Mouse (Mus musculus): ENCODE measurements around the gene Acsl6. TPM values are rescaled to one million over a fixed set of nuclear protein-coding genes. Genes with fewer than 3 reads are reported as not detected.
"Not testable (repeated sequence)": the region's sequence is repeated elsewhere in the genome, so short reads cannot be mapped to it uniquely, and the experiment has no call there.

Gene Acsl6
- polyA plus RNA-seq, 1 experiment from 2014 or later: 2.6 TPM

DNA sequence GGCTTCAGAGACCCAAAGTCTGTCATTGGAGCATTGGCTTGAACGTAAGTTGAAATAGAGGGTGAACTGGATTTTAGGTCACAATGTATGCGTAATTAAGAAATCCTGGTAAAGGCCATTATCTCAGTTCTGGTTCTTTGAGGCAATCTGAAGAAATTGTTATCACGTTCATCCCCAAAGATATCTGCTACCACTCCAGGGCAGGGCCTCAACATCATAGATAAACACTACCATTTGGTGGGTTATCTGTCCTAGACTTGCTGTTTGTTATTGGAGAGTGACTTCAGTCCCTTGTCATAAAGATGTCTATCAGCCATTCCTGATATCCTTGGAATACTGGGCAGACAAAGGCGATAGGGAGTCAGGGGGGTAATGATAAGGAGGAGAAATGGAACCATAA is 7.6 kb upstream of the Acsl6 start:
- Histone ChIP-seq H3K4me1 (replicated peaks) (no peaks in the 10 kb centered on the region), H3K4me3 (replicated peaks) (no peak overlapping the region), H3K9ac (no peak overlapping the region), H3K9me3 (no peaks in the 10 kb centered on the region; the same call in 1 of the 2 replicates), H3K27me3 (replicated peaks) (no peaks in the 10 kb centered on the region), H3K27ac (no peak overlapping the region), H3K36me3 (no peaks in the 10 kb centered on the region), H3K4me2 (replicated peaks) (no peak overlapping the region)
- WGBS: 75% methylated on average over 4 of the region's 4 CpGs
- ATAC-seq: no peak

DNA sequence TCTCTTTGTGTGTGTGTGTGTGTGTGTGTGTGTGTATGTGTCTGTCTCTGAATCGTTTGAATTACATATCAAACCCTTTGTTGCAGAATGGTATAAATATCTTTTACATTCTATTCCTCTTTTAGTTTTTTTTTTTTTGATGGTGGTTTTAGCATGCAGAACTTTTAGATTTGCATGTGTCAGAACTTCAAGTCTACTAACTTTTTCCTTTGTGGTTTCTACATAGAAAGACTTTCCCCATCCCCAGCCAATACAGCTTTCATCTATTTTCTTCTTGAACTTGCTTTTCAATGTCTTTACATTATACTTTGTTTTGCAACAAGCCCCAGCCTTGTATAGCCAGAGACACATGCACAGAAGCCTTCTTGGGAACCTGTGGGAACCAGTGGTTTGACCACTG is 6.9 kb upstream of the Acsl6 start:
- Histone ChIP-seq H3K27ac (no peak overlapping the region), H3K9me3 (no peaks in the 10 kb centered on the region; the same call in 1 of the 2 replicates), H3K4me3 (replicated peaks) (no peak overlapping the region), H3K4me1 (replicated peaks) (no peaks in the 10 kb centered on the region), H3K27me3 (replicated peaks) (no peaks in the 10 kb centered on the region), H3K9ac (no peak overlapping the region), H3K36me3 (no peaks in the 10 kb centered on the region), H3K4me2 (replicated peaks) (no peak overlapping the region)
- 100% methylated on average over 1 of the region's 1 CpGs for WGBS
- ATAC-seq: no peak

DNA sequence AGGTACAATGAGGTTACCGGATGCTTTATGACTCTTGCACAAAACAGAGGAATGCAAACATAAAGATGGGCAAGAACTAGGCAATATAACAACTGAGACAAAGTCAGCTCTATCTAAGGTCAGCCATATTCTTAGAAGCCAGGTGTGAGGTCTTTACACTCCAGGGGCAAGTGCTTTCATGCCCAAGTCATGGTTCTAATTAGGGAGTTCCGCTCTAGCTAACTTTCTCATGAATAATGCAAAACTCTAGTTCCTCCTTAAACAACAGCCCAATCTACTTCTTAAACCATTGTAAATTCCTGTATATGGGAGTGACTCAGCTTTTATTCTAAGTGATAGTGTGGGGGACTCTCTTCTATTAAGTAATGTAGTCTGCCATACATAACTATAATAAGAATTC is 6.1 kb upstream of the Acsl6 start:
- not testable (repeated sequence) for H3K9me3 ChIP-seq; H3K4me1 ChIP-seq (replicated peaks); H3K4me3 ChIP-seq (replicated peaks); ATAC-seq; H3K27me3 ChIP-seq (replicated peaks); H3K27ac ChIP-seq; H3K36me3 ChIP-seq; H3K9ac ChIP-seq; H3K4me2 ChIP-seq (replicated peaks)
- 93% methylated on average over 2 of the region's 2 CpGs for WGBS

DNA sequence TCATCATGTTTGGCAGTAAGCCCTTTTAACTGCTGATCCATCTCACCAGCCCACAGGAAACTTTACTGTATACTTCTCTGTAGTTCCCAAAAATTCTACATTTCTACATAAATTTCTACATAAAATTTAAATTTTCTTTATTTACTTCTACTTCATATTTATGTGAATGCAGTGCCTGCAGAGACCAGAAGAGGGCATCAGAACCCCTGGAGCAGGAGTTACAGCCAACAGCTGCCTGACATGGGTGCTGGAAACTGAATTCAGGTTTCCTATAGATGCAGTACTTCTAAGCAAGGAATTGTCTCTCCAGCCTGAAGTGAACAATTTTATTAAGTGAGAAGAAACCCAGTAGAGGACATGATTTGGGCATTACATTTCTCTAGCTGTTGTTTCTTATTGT is 4.8 kb upstream of the Acsl6 start:
- Histone ChIP-seq H3K9ac (no peak overlapping the region), H3K27me3 (replicated peaks) (no peaks in the 10 kb centered on the region), H3K4me3 (replicated peaks) (no peak overlapping the region), H3K9me3 (no peaks in the 10 kb centered on the region; the same call in 1 of the 2 replicates), H3K4me1 (replicated peaks) (no peaks in the 10 kb centered on the region; the same call in 1 of the 2 replicates), H3K27ac (no peak overlapping the region), H3K4me2 (replicated peaks) (no peak overlapping the region), H3K36me3 (no peaks in the 10 kb centered on the region)
- ATAC-seq: no peak

DNA sequence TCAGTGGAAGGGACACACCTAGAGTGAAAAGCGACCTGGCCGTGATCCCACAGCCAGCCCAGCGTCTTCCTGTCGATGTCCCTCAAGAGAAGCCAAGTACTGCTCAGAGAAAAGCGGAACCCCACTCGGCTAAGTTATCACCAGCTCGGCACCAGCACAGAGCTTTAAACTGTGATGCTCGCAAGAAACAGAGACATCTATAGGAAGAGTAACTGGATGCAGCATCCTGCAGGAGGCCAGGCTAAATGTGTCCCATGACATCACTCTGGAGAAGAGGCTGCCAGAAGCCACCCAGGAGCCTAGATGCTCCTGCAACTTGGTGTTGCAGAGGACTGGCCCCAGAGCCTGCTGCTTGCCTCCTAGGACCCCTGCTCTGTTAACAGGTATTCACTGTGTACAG is 1.6 kb upstream of the Acsl6 start:
- Histone ChIP-seq H3K9me3 (no peaks in the 10 kb centered on the region; the same call in 1 of the 2 replicates), H3K9ac (no peak overlapping the region), H3K36me3 (no peaks in the 10 kb centered on the region), H3K27me3 (replicated peaks) (peaks cover 8% of the 10 kb centered on the region; the same call in 1 of the 2 replicates), H3K27ac (no peak overlapping the region), H3K4me2 (replicated peaks) (no peak overlapping the region), H3K4me1 (replicated peaks) (peaks cover 4% of the 10 kb centered on the region), H3K4me3 (replicated peaks) (no peak overlapping the region)
- ATAC-seq: no peak
- 86% methylated on average over 8 of the region's 8 CpGs for WGBS

DNA sequence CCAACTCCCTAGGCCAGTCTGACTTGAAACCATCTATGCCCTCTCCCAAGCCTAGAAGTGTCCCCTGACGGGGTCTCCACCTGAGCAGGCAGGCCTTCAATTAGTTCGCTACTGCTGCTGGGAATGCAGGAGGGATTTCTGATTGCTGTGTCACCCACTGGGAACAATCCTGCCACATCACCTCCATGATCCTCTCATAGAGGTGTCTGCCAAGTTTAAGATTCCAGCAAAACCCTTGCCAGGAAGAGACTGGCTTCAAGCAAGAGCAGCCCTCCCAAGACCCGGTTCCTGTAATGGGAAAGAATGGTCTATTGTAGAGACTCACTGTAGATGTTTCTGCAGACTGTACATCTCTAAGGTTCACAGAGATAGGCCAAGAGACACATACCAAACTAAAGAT is 992 bp upstream of the Acsl6 start:
- 91% methylated on average over 3 of the region's 3 CpGs for WGBS
- no peak overlapping the region for H3K4me2 ChIP-seq (replicated peaks)
- H3K27ac ChIP-seq: no peak overlapping the region
- no peaks in the 10 kb centered on the region; the same call in 1 of the 2 replicates for H3K9me3 ChIP-seq
- no peak for ATAC-seq
- peaks cover 8% of the 10 kb centered on the region; the same call in 1 of the 2 replicates for H3K27me3 ChIP-seq (replicated peaks)
- H3K36me3 ChIP-seq: no peaks in the 10 kb centered on the region
- H3K9ac ChIP-seq: no peak overlapping the region
- H3K4me1 ChIP-seq (replicated peaks): peaks cover 4% of the 10 kb centered on the region
- H3K4me3 ChIP-seq (replicated peaks): no peak overlapping the region

DNA sequence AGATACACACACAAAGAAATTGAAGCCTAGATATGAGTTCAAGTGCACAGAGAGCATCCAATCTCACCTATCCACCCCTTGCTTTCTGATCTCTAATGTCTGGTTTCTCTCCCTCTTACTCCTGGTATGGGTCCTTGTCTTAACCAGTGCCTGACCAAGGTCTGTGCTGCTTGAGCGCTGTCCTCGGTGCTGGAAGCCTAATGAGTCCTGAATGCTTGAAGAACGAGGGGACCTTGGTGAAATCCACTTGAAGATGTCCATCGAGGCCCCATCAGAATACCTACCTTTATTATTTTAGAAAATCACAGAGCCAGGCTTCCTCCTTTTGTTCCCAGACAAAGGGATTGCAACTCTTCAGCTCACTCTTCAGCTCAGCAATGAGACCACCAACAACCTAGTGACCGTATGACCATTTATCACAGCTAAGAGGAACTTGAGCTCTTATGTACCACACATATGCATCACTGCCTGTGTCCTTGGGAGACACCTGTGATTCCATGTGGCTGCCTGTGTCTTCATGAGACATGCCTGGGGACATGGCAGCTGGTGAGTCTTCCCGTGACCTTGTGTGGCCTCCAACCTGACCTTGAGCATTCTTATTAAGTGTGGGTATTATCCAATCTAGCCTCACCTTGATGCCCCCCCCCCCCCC is 396 bp upstream of the Acsl6 start:
- Histone ChIP-seq H3K27me3 (replicated peaks) (peaks cover 8% of the 10 kb centered on the region; the same call in 1 of the 2 replicates), H3K9ac (no peak overlapping the region), H3K9me3 (no peaks in the 10 kb centered on the region; the same call in 1 of the 2 replicates), H3K4me1 (replicated peaks) (peaks cover 4% of the 10 kb centered on the region), H3K4me3 (replicated peaks) (no peak overlapping the region), H3K4me2 (replicated peaks) (no peak overlapping the region; the same call in 1 of the 2 replicates), H3K27ac (no peak overlapping the region), H3K36me3 (no peaks in the 10 kb centered on the region)
- WGBS: 23% methylated on average over 6 of the region's 6 CpGs
- ATAC-seq: no peak

DNA sequence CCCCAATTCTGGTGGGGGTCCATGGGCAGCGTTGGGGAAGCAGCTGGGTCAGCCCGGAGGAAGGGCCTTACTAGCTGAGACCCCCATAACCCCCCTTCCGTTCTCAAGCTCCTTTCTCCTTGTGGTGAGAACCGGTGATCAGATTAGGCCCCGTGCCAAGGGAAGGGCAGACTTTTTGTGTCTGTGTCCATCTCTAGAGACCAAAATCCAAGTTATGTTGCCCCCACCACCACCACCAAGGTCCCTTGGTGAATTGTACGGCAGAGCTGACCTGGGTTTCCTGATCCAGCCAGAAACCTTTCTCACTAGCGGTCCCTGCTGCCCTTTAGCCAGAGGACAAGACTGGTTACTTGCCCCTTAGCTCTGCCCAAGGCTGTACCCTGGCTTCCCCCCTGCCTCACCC is 874 bp downstream of the Acsl6 start:
- 8% methylated on average over 7 of the region's 7 CpGs for WGBS
- Histone ChIP-seq H3K9me3 (no peaks in the 10 kb centered on the region), H3K4me2 (replicated peaks) (peak overlapping the region; percentile 93), H3K27ac (no peak overlapping the region), H3K36me3 (no peaks in the 10 kb centered on the region), H3K4me3 (replicated peaks) (peak overlapping the region; percentile 50), H3K27me3 (replicated peaks) (peaks cover 8% of the 10 kb centered on the region; the same call in 1 of the 2 replicates), H3K9ac (peak overlapping the region; percentile 34), H3K4me1 (replicated peaks) (peaks cover 4% of the 10 kb centered on the region)
- ATAC-seq: no peak

DNA sequence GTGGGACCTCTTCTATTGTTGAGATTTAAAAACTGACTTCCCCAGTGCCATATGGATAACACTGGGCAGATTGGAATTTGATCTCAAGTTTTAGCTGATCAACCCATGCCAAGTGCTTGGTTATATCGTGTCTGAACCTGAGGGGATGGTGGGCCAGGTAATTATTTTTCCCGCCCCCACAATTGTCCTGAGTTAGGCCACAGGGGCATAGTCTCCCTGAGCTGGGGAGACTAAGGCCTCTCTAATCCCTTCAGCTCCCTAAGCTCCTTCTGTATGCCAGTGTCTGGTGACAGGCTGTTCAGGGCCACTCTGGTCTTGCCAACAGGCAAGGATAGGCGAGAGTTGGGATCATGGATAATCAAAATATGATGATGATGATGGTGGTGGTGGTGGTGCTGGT is 1.7 kb downstream of the Acsl6 start:
- Histone ChIP-seq H3K9ac (no peak overlapping the region), H3K4me2 (replicated peaks) (no peak overlapping the region), H3K36me3 (no peaks in the 10 kb centered on the region), H3K4me3 (replicated peaks) (no peak overlapping the region), H3K27ac (no peak overlapping the region), H3K9me3 (no peaks in the 10 kb centered on the region), H3K27me3 (replicated peaks) (peaks cover 8% of the 10 kb centered on the region; the same call in 1 of the 2 replicates), H3K4me1 (replicated peaks) (peaks cover 4% of the 10 kb centered on the region)
- 79% methylated on average over 3 of the region's 3 CpGs for WGBS
- no peak for ATAC-seq

DNA sequence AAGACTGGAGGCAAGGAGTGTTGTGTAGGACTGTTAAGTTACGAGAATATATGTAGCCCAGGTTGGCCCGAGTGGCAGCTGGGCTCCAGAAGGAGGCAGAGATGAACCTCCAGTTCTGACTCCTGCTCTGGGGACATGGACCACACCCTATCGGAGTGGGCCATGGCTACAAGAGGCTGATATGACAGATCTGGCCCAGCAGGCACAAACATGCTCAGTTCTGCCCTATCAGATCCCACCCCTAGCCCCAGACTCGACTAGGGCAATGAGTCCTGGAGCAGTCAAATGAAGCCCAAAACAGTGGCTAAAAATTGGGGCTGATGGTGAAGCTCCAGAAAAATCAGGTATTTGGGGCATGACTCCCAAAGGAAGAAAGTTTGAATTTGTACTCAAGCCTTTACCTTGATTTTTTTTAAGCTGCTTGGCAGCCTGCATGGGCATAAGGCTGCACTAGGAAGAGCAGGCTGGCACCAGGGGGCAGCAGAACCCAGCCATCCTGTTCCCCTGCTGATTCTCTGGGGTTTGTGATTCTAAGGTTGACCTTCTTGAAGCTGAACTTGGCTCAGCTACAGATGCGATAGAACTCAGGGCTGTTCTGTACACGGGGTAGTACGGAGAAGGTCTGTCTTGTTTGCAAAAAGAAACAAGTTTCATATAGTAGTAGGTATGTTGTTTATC is 3.7 kb downstream of the Acsl6 start:
- H3K9ac ChIP-seq: no peak overlapping the region
- no peaks in the 10 kb centered on the region for H3K9me3 ChIP-seq
- no peaks in the 10 kb centered on the region for H3K36me3 ChIP-seq
- no peak overlapping the region for H3K4me2 ChIP-seq (replicated peaks)
- WGBS: 74% methylated on average over 7 of the region's 7 CpGs
- H3K27ac ChIP-seq: no peak overlapping the region
- no peak for ATAC-seq
- H3K4me3 ChIP-seq (replicated peaks): no peak overlapping the region
- peaks cover 8% of the 10 kb centered on the region; the same call in 1 of the 2 replicates for H3K27me3 ChIP-seq (replicated peaks)
- peaks cover 4% of the 10 kb centered on the region for H3K4me1 ChIP-seq (replicated peaks)

DNA sequence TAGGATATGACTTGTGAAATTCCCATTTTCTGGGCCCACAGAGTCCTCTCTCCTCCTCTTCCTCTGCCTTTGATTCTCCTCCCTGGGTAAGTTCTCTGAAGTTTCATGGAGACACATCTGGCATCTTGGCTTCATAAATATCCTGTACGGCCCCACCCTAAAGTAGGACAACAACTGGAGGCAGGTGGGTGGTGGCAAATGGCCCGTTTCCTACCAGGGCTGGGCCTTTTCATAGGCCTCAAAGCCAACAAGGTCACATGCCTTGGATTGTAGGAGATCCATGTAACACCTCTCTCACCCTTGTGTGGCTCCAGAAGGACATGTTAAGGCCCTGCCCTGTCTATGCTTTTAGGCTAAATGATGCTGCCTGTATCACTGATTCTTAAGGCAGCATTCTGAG is 7.0 kb downstream of the Acsl6 start:
- 79% methylated on average over 2 of the region's 2 CpGs for whole genome bisulfite sequencing
- H3K27ac ChIP-seq: no peak overlapping the region
- H3K36me3 ChIP-seq: no peaks in the 10 kb centered on the region
- H3K4me1 ChIP-seq (replicated peaks): no peaks in the 10 kb centered on the region
- H3K9me3 ChIP-seq: no peaks in the 10 kb centered on the region
- no peak overlapping the region for H3K4me3 ChIP-seq (replicated peaks)
- ATAC-seq: no peak
- no peaks in the 10 kb centered on the region for H3K27me3 ChIP-seq (replicated peaks)
- no peak overlapping the region for H3K9ac ChIP-seq
- H3K4me2 ChIP-seq (replicated peaks): no peak overlapping the region

DNA sequence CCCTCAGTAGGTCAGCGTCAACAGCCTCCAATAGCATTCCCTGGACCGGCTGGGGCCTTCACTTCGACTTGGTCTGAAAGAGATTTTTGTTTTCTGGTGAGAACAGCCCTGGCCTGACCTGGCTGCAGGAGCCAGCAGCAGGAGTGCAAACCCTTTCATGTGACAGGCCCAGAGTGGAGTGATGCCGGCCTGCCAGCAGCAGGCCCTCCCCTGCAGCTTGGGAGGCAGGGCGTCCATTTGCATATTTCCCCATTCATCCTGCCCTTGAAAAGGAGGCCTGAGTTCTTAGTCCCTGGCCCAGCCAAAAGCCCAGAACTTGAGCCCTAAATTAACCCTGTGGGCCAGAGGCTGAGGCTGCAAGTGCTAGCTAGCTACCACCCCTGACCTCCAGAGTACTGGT is 8.4 kb downstream of the Acsl6 start:
- H3K27me3 ChIP-seq (replicated peaks): no peaks in the 10 kb centered on the region
- no peak overlapping the region for H3K4me3 ChIP-seq (replicated peaks)
- no peak; the same call in 1 of the 2 replicates for ATAC-seq
- WGBS: 25% methylated on average over 5 of the region's 5 CpGs
- H3K27ac ChIP-seq: no peak overlapping the region
- H3K9me3 ChIP-seq: no peaks in the 10 kb centered on the region
- no peak overlapping the region for H3K9ac ChIP-seq
- no peak overlapping the region for H3K4me2 ChIP-seq (replicated peaks)
- no peaks in the 10 kb centered on the region for H3K36me3 ChIP-seq
- no peaks in the 10 kb centered on the region for H3K4me1 ChIP-seq (replicated peaks)

DNA sequence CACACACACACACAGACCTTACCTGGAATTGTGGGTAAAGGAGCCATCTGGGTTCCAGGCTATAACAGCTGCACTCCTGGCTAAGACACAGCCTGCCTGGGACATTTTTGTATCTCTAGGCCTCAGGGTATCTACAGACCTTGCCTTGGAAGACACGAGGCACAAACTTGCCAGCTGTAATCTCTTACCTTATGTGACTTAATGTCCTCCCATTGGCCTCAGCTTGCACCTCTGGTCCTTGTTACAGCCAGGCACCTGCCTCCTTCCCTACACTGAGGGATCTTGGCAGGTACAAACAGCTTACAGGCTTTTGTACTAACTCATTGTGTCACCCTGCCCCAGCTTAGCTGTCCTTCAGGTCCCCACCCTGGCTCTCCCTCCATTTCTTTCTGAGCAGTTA is 9.0 kb downstream of the Acsl6 start:
- no peaks in the 10 kb centered on the region for H3K27me3 ChIP-seq (replicated peaks)
- H3K27ac ChIP-seq: no peak overlapping the region
- 0 out of 2 replicates have a peak, but pooled peaks have one; percentile 17 for ATAC-seq
- H3K9ac ChIP-seq: no peak overlapping the region
- H3K4me3 ChIP-seq (replicated peaks): no peak overlapping the region
- H3K4me1 ChIP-seq (replicated peaks): no peaks in the 10 kb centered on the region
- H3K9me3 ChIP-seq: no peaks in the 10 kb centered on the region
- H3K36me3 ChIP-seq: no peaks in the 10 kb centered on the region
- no peak overlapping the region for H3K4me2 ChIP-seq (replicated peaks)
- WGBS: 13% methylated on average over 1 of the region's 1 CpGs
